Mouse (Mus musculus): Measurements from ENCODE around the gene Tspo.

The Tspo gene

DNA sequence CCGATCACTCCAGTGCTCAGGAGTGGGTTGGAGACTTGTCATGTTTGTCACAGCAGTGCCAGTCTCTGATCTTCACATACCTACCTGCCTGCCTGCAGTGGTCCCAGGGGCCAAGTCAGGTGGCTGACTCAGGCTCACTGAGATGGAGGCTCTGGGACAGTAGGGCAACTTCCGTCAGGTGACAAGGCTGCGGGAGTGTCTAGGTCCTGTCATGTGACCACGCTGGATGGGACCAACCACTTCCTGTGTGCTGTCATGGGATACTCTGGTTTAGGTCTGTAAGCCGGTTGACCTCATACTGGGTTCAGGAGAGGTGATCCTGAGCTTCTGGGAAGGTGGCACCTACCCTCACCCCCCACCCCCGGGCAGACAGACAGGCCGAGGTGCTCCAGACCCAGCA is 17.4 kb upstream of the Tspo start:
- DNase-seq: no peak

DNA sequence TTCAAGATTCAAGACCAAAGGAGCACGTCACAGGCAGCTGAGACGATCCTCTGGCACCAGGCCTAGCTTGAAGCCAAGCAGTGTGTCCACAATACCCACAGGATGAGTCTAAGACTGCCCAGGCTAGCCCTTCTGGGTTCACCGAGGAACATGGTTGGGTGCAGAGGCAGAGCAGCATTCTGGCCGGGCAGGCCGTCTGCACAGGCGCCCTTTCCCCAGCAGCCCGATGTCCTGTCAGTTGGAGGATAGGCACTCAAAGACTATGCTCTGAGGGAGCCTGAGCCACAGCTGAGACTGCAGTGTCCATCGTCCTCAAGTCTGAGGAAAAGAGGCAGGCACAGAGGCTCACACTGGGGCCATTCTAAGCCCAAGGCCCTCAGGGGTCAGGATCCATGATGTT is 16.2 kb upstream of the Tspo start:
- no peak for DNase-seq

DNA sequence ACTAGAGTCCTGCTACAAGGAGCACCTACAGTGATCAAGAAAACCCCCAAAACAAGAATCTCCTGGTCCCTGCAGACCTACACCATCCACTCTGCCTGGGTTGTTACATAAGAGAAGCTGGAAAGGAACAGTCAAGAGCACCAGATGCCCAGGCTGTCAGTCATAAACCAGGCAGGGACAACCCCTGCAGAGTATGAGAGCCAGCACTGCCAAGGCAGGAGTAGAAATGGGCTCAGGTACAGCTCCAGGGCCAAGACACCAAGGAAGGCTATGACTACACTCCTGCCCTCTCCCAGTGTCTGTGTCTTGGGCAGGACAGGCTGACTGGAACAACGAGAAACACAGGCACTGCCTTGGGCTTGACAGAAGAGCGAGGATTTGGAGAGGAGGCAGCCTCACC is 13.3 kb upstream of the Tspo start:
- no peak for DNase-seq

DNA sequence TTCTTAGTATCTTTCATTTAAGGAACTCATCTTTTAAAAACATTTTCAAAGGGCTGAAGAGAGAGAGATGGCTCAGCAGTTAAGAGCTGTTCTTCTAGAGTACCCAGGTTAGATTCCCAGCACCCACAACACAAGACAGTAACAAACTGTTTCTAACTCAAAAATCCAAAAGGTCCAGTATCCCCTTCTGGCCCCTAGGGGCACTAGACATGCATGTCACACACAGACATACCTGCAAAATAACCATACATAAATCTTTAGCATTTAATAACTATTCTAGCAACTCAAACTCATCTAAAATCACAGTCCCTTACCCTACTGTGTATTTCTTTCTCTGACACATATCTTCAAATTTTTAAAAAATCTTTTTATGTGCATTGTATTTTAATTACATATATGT is 9.6 kb upstream of the Tspo start:
- no peak for DNase-seq

DNA sequence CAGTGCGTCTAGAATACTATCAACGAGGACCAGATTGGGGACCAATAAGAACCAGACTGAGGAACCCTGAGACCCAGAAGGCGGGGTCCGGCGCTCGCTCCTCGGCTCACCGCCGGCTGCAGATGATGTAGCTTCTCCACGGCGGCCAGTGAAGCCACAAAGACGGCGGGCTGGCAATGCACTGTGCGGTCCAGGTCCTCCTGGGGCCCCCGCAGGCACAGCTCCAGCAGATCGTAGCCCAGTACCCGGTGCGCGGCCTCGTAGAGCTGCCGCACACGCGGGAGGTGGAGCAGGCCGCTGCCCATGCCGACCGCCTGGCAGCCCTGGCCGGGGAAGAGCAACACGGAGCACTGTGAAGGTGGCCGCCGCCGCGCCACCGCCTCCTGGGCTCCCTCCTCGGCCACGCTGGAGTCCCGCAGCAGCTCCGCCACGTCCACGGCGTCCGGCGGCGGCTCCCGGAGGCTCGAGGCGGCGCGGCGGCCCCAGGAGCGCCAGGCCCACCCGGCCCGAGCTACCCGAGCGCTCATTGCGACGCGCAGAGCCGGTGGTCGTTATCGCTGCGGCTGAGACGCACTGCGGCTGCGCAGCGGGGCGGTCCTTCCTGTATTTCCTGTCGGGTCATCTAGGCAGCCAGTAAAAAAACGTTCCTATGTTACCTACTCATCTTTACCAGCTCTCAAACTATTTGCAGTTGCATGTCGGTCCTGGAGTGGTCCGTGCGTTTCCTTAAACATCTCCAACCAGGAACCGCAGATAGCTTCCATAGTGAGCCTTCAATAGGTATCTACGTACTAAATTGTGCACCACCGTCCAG is 8.0 kb upstream of the Tspo start:
- DNase-seq: peak; percentile 86 to 92

DNA sequence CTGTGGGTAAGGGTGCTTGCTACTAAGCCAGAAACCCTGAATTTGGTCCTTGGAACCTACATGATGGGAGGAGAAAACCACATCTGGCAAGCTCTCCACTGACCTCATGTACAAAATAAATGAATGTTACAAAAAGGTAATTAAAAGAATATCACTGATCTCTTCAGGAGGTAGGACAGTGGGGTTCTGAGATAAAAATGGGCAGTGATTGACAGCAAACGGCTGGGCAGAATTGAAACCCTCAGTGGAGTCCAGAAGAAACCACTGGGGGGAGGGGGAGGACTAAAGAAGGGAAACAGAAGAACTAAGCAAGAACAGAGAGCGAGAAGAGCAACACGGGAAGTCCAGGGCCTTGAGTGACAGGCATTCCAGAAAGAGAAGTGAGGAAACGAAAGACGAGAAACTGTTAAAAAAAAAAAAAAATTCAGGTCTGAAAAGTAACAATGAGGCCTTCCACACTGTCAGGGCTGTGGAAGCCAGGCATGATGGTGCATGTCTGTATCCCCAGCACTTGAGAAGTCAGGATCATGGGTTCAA is 2.4 kb upstream of the Tspo start:
- DNase-seq: no peak

DNA sequence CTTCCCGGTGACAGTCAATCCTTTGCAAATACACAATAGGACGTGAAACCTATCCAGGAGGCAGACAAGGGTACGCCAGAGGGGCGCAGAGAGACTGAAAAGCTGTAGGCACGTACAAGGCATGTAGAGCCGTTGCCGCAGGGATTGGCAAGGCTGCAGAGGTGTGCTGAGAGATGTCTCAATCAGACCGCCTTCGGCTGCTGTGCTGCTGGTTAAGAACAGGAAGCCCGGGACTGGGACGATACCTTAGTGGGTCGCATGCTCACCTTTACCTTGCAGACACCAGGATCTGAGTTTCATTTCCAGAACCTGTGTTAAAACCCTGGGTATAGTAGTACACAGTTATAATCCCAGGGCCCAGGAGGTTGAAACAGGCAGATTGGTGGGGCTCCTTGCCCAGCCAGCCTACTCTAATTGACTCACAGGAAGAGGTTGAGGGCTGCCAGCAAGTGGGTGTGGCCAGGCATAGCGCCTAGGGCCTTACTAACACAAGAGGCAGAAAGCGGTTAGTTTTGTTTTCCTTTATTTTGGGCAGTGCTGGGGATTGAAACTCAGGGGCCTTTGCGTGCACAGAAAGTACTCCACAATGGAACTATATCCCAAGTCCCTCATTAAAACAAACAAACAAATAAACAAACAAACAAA is 644 bp upstream of the Tspo start:
- peak; percentile 88 to 93 for DNase-seq

DNA sequence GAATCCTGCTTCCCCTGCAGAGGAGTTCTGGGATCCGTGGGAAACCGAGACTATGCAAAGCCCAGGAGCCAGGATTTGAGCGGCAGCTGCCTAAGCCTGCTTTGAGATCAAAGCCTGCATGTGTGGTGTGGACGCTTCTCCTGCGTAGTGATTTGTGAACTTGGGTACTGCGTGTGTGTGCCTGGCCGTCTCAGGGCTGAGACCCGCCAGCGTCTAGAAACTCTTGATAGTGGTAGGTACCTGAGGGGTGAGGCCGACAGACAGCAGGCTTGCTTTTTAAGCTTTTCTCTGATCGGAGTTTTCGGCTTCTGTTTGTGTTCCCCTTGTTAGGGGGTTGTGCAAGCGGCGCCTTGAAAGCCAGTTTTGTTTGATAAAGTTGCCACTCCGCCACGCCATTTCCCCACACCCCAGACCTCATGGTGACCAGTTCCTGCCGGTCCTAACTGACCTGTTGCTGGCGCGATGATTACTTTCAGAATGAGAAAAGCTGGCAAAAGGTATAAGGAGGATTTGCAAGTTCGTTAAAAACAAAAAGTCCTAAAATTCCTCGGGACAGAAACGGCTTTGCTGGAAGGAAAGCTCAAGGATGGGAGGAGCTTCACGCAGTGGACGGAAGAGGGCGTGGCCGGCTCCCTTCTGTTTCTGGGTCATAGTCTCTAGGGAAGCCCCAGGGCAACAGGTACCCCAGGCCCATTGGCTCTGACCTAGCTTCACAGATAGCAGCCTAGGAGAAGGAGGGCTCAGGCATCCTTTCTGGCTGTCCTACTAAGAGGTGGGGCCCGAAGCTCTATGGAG is 662 bp downstream of the Tspo start:
- DNase-seq: peak; percentile 74 to 79

DNA sequence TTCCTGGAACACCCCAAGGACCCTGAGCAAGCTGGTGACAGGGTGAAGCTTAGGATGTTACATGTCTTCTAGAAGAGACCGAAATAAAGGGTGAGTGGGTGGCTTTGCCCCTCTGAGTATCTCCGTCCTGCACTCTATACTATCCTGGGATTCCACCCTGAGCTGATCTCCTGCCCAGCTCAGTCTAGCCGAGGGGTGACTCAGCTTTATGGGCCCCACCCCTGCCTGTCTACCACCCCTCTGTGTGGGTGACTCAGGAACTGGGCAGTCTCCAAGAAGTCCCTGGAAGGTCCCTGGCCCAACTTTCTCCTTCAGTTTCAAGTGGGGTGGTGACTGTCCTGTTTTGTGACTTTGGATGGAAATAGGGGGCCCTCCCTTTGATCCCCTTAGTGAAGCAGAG is 2.0 kb downstream of the Tspo start:
- no peak for DNase-seq

DNA sequence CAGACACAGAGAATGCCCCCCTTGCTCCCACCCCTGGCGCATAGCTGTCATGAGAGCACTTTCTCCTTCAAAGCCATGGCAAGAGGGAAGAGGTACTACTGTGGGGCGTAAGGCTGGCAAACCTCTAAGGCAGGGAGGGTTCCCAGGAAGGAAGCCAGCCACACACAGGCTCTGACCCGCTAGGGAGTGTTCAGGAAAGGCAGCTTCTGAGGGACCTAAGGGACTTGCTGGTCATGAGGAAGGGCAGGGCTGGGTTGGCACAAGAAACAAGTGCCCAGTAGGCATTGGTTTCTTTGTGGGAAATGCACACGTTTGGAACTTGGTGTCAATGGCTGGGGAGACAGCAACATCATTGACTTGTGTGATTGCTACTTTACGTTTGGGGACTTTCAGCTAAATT is 2.6 kb downstream of the Tspo start:
- DNase-seq: no peak

DNA sequence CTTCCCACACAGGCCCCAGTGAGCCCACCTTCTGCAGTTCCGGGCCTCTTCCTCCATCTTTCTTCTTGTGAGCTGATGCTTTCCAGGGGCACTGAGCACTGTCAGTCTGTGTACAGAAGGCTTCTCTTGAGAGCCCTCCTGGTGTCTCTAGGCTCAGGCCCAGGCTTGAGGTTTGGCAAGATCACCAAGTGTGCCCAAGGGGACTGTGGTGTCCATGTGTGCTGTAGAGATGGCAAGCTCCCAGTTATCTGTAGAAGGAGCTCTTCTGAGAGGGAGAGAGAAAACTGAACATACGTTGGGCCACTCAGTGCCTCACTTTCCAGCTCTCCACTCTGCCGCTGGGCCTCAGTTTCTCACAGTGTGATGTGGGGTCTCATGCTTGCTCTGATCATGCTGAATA is 4.3 kb downstream of the Tspo start:
- no peak for DNase-seq

DNA sequence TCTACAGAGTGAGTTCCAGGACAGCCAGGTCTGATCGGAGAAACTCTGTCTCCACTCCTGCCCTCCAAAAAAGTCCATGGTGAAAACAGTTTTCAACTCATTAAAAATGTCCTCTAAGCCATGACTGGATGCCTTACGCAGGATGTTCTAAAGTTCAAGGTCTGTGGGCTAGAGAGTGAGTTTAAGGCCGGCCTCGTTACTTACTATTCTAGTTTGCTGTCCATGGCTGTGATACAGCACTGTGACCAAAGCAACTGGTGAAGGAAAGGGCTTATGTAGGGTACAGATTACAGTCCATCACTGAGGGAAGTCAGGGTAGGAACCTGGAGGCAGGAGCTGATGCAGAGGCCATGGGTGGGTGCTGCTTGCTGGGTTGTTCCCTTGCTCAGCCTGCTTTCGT is 5.2 kb downstream of the Tspo start:
- no peak for DNase-seq

DNA sequence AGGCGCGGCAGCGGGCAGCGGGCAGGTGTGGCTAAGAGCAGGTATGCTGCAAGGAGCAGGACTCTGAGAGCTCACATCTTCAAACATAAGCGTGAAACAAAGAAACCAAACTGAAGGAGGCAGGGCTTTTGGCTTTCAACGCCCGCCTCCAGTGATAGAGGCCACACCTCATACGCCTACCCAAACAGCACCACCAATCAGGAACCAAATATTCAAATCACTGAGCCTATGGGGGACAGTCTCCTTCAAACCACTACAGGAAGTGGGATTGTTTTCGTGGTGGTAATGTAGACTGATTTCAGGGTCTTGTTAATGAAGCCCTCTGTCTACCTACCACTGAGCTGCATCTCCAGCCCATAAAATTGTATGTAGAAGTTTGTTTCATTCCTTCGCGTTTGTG is 6.3 kb downstream of the Tspo start:
- no peak for DNase-seq

DNA sequence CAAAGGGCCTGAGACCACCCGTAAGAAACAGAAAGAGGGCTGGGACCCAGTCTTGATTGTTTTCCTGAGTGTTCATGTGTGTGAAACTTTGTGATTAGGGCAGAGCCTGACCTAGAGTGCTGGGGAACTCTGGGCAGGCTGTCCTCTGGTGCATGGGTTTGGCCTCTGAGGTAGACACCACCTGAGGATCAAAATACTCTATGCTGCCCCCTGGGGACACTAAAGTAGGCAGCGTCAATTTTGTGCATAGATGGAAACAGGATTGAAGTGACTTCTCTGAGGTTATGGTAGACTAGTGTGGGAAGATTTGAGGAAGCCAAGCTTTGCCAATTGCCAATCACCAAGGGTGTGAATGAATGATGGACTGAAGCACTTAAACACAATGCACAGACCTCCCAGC is 7.2 kb downstream of the Tspo start:
- DNase-seq: peak in 1 of 2 experiments; percentile 28

DNA sequence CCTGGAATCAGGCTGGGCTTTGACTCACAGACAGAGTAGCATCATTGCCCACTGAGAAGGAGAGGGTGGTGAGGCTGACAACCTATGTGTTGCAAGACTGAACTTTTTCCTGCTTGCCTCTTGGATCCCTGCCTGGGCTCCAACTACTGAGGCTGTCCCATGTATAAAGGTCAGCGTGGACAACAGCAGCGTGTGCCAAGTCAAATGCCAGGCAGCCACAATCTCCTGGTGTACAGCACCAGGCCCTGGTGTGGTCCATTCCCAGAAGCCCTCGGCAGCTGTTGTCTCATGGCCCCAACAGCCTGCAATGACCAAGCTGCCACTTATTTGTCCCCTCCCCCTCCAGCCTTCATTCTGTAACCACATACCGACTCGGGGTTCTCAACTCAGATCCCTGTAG is 8.2 kb downstream of the Tspo start:
- DNase-seq: peak; percentile 75 to 85

DNA sequence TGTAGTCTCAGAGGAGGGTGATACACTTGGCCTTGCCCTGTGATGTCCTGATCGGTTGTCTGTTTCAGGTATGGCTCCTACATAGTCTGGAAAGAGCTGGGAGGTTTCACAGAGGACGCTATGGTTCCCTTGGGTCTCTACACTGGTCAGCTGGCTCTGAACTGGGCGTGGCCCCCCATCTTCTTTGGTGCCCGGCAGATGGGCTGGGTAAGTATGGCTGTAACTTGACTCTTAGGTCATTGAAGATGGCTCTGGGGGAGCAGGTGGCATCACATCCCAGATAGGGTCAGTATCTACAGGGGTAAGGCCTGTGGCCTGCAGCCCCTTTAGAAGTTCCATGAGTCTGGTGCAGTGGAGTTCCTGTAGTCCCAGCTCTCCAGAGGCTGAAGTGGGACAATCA is 8.7 kb downstream of the Tspo start:
- no peak for DNase-seq

DNA sequence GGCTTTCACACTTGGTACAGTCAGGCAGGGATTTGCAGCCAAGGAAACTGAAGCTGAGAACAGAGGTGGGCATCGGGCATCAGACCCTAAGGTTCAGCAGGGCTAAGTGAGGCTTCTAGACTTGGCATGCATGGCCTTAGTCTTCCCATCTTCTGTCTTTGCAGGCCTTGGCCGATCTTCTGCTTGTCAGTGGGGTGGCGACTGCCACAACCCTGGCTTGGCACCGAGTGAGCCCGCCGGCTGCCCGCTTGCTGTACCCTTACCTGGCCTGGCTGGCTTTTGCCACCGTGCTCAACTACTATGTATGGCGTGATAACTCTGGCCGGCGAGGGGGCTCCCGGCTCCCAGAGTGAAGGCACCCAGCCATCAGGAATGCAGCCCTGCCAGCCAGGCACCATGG is 10.2 kb downstream of the Tspo start:
- DNase-seq: no peak

DNA sequence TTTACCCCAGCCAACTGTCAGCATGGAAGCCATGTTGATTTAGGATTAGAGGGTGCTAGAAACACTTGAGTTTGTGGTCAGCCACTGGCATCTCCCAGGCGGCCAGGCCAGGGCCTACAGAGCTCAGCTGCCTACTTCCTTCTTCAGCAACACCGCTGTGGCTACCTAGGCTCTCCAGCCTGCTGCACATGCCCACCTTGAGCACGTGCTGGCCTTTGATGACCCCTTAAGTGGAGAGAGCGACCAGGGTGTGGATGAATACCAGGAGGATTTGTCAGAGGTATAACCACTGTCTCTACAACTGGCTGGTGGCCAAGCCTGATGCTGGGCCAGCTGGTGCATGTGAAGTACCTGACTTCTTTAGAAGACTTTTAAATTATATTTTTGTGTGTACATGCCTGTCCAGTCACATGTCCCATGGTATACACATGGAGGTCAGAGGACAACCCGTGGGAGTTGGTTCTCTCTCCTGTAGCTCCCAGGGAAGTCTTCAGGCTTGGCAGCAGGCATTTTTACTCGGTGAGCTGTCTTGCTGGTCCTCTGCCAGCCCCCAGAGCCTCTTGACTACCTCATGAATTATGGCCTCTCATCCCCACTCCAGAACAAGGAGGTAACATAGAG is 11.4 kb downstream of the Tspo start:
- peak in 1 of 2 experiments; percentile 24 for DNase-seq

DNA sequence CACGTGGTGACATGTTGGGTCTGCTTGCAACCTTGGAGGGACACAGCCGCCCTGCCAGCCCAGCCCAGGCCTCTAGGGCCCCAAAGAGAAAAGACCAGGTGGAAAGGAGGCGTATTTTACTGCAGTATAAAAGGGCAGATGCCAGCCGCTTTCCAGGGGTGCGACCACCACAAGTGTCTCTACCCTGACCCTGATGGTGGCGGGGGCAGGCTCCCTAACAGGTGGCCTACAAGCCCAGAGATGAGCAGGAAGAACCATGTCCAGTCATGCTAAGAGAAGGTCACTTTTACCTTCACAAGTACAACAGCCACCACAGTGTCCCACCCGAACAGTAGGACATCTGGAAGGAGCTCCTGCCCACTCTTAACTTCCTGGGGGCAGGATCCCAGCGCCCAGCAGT is 12.2 kb downstream of the Tspo start:
- DNase-seq: no peak

DNA sequence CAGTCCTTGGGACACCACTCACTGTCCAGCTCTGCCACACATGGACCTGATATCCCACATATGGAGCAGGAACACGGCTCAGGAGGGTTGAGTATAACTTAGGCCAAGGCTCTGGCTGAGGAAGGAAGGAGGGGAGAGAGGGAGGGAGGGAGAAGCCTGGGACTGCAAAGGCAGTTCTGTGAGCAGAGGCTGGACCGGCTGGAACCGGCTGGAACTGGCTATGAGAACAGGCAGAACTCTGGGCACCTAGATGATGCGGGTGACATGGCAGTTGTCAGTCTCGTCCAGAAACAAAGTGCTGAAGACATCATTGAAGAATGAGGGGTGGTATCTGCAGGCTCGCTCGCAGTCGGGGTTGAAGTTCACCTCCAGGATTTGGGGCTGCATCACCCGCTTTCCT is 13.3 kb downstream of the Tspo start:
- DNase-seq: peak in 1 of 2 experiments; percentile 26

DNA sequence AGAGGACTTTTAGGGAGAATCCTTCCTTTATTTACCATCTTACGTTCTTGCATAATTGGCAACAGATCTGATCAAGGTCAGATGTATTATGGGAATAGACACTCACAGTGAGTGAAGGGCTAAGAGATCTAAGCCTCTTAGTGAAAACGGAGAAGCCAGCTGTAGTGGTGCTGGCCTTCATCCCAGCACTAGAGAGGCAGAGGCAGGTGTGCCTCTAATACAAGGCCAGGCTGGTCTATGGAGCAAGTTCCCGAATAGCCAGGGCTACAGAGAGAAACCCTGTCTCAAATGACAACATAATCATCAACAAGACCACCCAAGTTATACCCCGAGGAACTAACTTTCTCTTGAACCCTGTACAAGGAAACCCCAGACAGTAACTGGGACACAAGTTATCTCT is 19.5 kb downstream of the Tspo start:
- DNase-seq: no peak

DNA sequence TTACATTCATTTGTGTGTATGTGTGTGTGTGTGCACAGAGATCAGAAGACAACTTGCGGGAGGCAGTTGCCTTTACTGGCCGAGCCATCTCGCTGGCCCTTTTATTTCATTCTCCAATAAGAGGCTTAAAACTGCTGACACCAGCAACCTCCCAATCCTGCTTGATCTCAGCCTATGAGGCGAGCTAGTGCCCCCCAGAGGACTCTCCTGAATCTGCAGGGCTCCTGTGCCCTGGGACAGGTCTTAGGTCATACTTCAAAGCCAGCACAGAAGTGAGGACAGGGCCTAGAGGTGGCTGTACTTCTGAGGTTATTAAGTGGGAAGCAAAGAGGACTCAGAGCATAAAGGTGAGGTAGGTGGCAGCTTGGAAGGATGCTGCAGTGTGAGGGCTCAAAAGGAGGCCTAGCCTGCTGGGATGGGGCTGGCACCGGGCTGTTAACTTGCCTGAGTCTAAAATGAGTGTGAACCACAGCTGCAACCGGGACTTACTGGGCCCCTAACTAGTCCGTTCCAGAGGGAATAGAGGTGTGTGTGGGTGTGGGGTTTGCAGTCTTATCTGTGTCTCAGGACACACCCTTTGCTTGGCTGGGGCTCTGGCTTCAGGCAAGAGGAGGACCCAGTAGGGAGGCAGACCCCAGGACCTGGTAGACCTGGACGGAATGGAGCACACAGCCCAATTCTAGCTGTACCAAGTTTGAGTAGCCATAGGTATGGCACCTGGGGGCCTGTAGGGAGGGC is 20.2 kb downstream of the Tspo start:
- DNase-seq: peak; percentile 71 to 80

All from kidney, postnatal 25 days (tissue).